Mouse (Mus musculus) heart, postnatal 25 days (tissue): ENCODE data around the gene Zscan2. TPM values are rescaled to one million over a fixed set of nuclear protein-coding genes. Genes with fewer than 3 reads are reported as not detected.
A peak's percentile ranks its signal among the peaks of the same experiment; 100 is the strongest.

Source experiments
- DNase-seq: peaks from one replicate; pipeline ENCODE4 v3.0.0; 2022; ENCODE audit warnings: low spot score
- intact Hi-C: fragments of 180-260 bp; cut with DNase I; formaldehyde crosslinking; loops from one replicate; pipeline ENCODE4 v1.15.1; 2025
- total RNA-seq, 2 experiments: library from RNA; stranded (reverse); gene quantifications; 2 replicates each; pipeline ENCODE4 v1.2.3; 2021

Zscan2 gene
- total RNA-seq, 2 experiments from 2014 or later: 5.4 to 6.1 TPM

DNA sequence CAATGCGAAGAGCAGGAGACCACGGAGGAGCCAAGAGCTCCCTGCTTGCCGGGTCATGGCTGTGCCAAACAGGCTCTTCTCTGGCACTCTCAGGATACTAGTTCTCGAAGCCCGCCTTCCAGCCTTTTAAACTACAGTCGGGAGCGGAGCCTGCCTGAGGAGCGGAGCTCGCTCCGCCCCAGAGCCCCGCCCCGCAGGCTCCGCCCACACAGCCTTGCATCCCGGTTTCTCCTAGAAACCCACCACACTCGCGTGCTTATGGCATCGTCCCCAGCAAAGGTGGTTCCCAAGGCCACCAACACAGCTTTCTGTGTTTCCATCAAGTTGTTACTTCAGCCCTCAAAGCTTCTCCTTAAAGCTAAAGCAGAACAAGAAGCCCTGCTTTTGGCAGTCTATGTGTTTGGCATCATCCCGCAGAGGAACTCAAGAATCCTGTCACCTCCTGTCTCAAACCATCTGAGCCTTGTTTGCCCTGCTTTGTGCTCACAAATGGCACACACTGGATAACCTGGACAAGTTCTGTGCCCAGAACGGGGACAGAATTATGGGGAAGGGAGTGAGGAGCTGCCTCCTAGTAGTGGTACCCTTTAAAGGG is 44.3 kb downstream of the Zscan2 start, which contains the start of gene Nmb:
Gene Nmb, minus strand, starts transcription at position 156 of the 595 bp plus-strand sequence.
- intact Hi-C loops: loop anchor here (5.0 kb wide), 1 partner anchor 42 kb away; the partner anchor contains the start of gene Sec11a
- DNase-seq: peak; percentile 54

DNA sequence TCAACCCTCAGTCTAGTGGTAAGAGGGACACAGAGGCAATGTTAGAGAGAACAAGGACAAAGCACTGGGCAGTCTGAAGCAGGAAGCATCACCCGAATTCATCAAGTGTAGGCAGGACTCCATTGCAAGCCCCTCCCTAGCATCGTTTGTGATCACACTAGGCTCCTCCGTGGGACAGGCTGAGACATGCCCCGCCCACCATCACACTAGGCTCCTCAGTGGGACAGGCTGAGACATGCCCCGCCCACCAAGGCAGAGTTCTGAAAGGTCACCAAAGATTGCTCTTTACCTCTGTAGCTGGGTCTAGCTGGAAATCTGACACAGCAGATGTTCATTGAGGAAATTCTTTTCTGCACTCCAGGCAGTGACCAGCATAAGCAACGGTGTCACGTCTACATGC is 50.3 kb downstream of the Zscan2 start:
- DNase-seq: no peak
- intact Hi-C loops: no loop called here

DNA sequence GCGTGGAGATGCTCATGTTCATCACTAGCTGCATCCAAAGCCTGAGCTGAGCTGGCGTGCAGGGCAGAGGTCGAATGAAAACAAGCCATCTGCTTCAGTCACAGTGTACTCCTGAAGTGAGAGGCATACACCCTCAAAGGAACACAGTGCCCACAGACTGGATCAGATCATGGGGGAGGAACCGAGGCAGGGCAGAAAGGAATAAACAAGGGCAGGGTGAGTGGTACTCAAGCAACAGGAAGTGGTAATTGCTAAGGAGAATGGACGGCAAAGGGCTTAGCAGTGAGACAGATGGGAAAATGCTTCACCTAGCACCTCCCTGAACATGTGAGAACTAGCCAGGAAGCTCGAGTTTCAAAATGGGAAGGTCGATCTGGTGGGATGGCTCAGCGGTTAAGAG is 51.8 kb downstream of the Zscan2 start:
- intact Hi-C loops: no loop called here
- no peak for DNase-seq

DNA sequence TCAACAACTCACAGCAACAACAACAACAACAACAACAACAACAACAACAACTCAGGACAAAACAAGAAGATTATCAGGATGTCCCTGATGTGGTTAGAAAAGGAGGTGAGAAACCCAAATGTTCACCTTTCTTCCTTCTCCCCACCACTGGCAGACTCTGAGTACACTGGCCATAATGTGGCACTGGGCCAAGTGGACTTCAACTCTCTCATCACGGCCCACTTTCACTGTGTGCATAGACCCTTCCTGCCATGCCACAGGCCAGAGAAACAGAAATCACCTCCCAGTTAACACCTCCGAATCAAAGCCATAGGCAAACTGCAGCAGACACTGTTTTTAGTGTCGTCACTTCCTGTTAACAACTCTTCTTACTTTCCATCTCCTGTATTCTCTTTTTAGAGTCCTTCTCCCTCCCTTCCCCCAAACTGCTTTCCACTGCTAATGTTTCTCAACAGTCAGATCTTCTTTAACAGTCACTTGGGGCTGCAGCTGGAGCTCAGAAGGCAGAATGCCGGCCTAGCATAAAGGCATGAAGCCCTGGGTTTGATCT is 57.3 kb downstream of the Zscan2 start:
- intact Hi-C loops: no loop called here
- no peak for DNase-seq

DNA sequence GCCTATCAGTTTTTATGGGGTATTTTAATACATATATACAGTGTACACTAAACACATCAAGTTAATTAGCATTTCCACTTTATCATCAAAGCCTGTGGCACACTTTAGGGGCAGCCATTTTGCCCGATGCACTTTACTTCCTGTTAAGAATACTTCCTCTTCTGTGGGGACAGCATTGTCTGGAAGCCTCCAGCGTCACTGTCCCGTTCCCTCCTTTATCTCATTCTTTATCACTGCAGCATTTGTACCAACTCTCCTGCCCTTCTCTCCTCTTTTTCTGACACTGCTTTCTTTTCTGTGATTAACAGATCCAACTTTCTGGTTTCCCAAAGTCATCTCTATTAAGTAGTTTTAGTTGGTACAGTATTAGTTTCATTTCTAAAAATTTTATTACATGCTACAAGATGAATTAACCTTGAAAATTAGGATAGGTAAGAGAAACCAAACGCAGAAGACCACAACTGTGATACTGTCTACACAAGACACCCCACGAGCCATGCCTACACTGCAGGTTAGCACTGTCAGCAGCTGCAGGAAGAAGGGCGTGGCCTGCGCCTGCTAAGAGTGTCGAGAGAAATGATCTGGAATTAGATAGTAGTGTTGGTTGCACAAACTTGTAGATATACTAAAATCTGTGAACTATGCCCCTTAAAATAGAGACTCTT is 58.4 kb downstream of the Zscan2 start:
- intact Hi-C loops: no loop called here
- no peak for DNase-seq

DNA sequence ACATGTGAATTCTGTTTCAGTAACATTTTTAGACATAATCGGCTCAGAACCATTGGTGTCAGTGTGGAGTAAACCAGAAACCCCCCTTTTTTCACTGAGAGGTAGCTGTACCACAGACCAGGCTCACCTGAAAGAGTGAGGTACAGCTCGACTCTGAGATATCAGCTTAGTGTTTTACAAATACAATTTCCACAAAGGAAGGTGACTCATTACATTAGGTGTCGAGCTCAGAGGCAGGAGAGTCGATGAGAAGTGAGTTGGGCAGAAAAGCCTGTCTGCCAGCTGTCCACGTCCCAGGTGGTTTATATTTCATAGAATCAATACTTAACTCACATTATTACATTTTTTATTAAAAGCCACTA is 58.9 kb downstream of the Zscan2 start:
- DNase-seq: no peak
- intact Hi-C loops: no loop called here

DNA sequence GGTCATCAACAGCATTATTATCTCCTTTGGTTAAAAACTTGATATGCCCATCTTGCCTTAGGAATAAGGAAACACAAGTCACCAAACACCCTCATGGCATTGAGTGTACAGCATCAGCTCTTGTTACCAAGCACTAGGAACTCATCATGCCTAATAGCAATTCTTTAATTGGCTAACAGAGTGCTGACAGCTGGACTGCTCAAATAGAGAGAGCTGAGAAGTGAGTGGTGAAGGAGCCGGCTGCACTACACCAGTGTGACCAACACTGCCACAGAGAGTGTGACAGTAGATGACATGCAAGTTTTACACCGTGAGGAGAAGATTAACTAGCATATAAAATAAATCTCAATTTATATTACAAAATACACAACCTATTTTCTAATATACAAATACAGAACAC is 62.4 kb downstream of the Zscan2 start:
- no peak for DNase-seq
- intact Hi-C loops: no loop called here

Other genes starting within 250 kb of the Zscan2 start
- 10 to 100 TPM; 14.3 to 15.7 TPM for gene Crtc3, start 172.0 kb upstream of the Zscan2 start, total RNA-seq
- gene Iqgap1, start 34.9 kb upstream of the Zscan2 start, total RNA-seq: 10 to 100 TPM; 39.8 to 46.7 TPM
- 1 to 10 TPM; 5.7 to 6.0 TPM for gene Wdr73, start 40.3 kb downstream of the Zscan2 start, total RNA-seq
- 1 to 10 TPM; 5.8 to 7.7 TPM for gene Nmb, start 44.2 kb downstream of the Zscan2 start, total RNA-seq
- gene Sec11a, start 86.9 kb downstream of the Zscan2 start, total RNA-seq: 10 to 100 TPM; 47.8 to 59.0 TPM
- gene Zfp592, start 132.8 kb downstream of the Zscan2 start, total RNA-seq: 10 to 100 TPM; 13.8 to 15.7 TPM
- 100 to 1,000 TPM; 101 to 115 TPM for gene Alpk3, start 196.7 kb downstream of the Zscan2 start, total RNA-seq